Mouse (Mus musculus) adrenal gland (tissue): Measurements from ENCODE around the gene Olfr593.
"Not testable (repeated sequence)": the region's sequence is repeated elsewhere in the genome, so short reads cannot be mapped to it uniquely, and the experiment has no call there.

Experiments
- intact Hi-C: fragments of 180-260 bp; cut with DNase I; formaldehyde crosslinking; loops from one replicate; pipeline ENCODE4 v1.15.1; 2025
- long read RNA-seq, 2 experiments: library from polyadenylated mRNA; unstranded; transcript quantifications; one replicate each; pipeline ENCODE4 v2.0.0; 2020; ENCODE audit warnings: borderline replicate concordance in 1 of 2; ENCODE audit not compliant: insufficient replicate concordance in 1 of 2
- microRNA-seq, 2 experiments: library from miRNA; unstranded; fragments of <30 nt; microRNA quantifications; one replicate each; pipeline ENCODE4; 2019

The Olfr593 gene
- long read RNA-seq, experiment 1 = 0 reads
- long read RNA-seq, experiment 2 = 0 reads

- intact Hi-C loops = no loop called here
These were observed at the start of gene Olfr593 for GRCm38 (mm10) chr7:103211562-103211961. Olfr593 (plus strand) TSS chr7:103211862.

GRCm38 (mm10) chr7:103169697-103170096, 42.0 kb upstream of the Olfr593 start:
- intact Hi-C loops = no loop called here

GRCm38 (mm10) chr7:103178240-103178639, 33.4 kb upstream of the Olfr593 start, which contains the start of gene Olfr591:
Olfr591 (minus strand) TSS chr7:103178340.
- intact Hi-C loops = no loop called here

DNA sequence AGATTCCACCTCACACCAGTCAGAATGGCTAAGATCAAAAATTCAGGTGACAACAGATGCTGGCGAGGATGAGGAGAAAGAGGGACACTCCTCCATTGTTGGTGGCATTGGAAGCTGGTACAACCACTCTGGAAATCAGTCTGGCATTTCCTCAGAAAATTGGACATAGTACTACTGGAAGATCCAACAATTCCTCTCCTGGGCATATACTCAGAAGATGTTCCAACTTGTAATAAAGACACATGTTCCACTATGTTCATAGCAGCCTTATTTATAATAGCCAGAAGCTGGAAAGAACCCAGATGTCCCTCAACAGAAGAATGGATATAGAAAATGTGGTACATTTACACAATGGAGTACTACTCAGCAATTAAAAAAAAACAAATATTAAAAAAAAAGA, 27.2 kb upstream of the Olfr593 start, which contains the start of gene Olfr592:
Gene Olfr592, plus strand, starts transcription at position 301 of the 400 bp plus-strand sequence.
- intact Hi-C loops = not testable (repeated sequence)

DNA sequence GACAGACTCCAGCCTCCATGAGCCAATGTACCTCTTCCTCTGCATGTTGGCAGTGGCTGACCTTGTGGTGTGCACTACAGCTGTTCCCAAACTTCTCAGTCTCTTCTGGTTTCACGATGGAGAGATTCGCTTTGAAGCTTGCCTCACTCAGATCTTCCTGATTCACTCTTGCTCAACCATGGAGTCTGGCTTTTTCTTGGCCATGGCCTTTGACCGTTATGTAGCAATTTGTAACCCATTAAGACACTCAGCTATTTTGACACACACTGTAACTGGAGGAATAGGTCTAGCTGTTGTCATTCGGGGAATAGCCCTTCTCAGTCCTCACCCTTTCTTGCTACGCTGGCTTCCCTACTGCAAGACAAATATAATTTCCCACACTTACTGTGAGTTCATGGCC, 388 bp downstream of the Olfr593 start:
- intact Hi-C loops = not testable (repeated sequence)

DNA sequence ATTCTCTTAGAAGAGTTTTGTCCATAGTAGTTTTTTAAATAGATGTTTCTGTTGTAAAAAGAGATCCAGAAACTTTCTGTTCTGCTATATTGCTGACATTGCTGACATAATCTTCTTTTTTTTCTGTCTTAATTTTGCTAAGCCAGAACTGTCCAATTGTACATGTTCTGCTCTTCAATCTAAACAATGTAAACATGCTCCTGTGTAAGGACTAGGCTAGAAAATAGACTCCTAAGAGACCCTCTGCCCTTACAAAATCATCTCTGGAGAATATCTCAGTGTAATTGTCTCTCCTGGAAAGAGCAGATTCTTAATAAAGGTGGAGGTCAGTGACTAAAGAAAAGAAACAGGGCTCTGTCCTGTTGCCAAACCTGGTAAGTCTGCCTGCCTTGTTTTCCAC, 5.0 kb downstream of the Olfr593 start, which contains the start of gene Olfr594:
Gene Olfr594, plus strand, starts transcription at position 301 of the 400 bp plus-strand sequence.
- intact Hi-C loops = no loop called here

DNA sequence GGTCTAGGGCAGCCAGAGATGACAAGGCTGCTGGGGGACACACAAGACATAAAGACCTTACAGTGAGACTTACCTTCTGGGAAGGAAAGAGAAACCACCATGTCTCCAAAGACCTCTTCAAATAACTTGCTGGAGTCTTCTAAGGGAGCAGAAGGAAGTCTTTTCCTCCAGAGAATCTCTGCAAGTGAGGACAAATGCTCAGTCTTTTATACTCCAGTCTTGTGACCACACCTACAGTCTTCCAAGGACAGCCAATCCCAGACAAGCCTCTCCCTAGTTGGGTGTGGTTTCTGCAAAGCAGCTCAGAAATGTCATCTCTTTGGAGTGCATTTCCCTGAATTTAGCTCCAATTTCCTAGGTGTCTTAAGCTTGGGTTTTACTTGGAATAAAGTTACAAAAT, 40.7 kb downstream of the Olfr593 start, which contains the start of gene Usp17ld:
Gene Usp17ld, minus strand, starts transcription at position 101 of the 400 bp plus-strand sequence.
- intact Hi-C loops = not testable (repeated sequence)

Small RNA genes within 50 kb of the gene (microRNA-seq; reads per million reads assigned to microRNA genes)
- 0 reads per million in 2 experiments for gene Gm25171
